Mouse (Mus musculus) CD4-positive helper T cell, adult 2 months (primary cell): ENCODE data around the gene Ecm1.

Experiments
- DNase-seq: peaks from one replicate; pipeline ENCODE4 v3.0.0-alpha.2; 2012; ENCODE audit warnings: low read depth, missing footprints, low spot score

Gene Ecm1

DNA sequence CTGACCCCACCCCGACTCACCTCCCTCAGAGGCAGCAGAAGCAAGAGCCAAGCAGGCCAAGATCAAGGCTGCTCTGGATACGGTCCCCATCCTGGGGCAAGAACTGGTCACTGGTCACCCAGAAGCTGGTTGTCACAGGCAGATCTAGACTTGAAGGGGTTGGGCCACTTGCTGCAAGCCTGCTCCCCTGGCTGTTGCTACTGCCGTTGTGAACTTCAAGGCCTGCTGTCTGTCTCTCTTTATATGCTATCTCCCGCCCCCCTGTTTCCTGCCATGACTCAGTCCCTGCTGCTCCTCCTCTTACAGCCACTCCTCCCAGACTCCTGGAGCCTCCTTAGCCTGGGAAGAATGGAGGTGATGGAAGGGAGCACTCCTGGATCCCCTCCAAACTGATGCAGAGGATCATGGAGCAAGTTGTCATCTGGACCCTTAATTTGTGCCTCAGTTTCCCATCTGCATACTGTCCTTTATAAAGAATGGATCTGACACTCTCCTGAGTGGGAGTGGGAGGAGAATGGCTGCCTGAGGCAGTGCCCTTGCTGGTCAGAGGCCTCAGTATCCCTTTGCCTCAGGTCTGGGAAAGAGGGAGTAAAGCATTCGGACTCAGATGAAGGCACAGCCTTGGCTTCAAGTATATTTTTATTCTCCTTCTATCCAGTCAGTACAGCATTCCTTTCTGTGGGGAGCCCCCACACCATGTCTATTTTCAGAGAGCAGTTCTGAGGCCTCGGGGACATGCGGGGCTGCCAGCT, at the start of gene Ecm1:
Ecm1 (minus strand) TSS at position 217 of the 752 bp plus-strand sequence.
- peak; percentile 60 for DNase-seq

- no peak for DNase-seq
These were observed 46.1 kb upstream of the Ecm1 start for GRCm38 (mm10) chr3:95785501-95785900.

DNA sequence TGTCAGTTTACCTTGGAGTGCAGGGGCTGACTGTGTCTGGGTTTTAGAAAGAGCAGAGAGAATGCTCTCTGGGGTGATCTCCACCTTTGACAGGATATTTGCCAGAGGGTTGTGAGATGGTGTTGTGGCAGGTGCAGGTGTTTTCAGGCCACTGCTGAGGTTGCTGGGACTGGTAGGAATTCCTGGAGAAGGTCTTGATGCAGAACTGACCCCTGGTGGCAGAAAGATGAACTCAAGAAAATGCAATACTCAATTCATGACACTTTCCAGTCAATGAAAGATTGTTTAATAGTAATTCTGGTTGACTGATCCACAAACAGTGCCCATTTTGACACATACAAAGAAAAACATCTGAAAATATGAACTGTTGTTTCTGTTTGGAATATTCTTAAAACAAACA, 32.6 kb upstream of the Ecm1 start:
- peak; percentile 39 for DNase-seq

GRCm38 (mm10) chr3:95765534-95765933, 26.2 kb upstream of the Ecm1 start:
- DNase-seq, result no peak

- DNase-seq, result no peak
These were observed 24.4 kb upstream of the Ecm1 start for GRCm38 (mm10) chr3:95763811-95764210.

- DNase-seq, result no peak
These were observed 23.6 kb upstream of the Ecm1 start for GRCm38 (mm10) chr3:95762961-95763360.

- DNase-seq, result no peak
These were observed 22.4 kb upstream of the Ecm1 start for GRCm38 (mm10) chr3:95761771-95762170.

- DNase-seq, result no peak
These were observed 21.3 kb upstream of the Ecm1 start for GRCm38 (mm10) chr3:95760656-95761055.

DNA sequence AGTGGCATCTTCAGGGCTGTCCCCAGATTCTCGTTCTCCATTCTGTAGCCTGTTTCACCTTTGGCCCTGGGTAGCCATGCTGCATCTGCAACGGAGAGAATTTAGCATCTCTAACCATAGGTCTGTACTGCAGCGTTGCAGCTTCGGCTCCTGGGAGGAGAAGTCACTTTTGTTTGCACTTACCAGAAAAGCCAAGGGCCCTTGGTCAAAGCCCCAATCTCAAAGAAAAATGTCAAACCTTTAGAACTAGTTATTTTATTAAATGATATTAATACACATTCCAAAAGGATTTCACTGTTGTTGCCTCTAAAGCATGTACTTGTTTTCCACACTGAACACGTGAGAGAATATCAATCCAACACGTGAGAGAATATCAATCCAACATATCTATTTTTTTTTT, 20.7 kb upstream of the Ecm1 start, which contains the start of gene Tars2:
Tars2 (minus strand) TSS at position 101 of the 400 bp plus-strand sequence.
- DNase-seq, result no peak

DNA sequence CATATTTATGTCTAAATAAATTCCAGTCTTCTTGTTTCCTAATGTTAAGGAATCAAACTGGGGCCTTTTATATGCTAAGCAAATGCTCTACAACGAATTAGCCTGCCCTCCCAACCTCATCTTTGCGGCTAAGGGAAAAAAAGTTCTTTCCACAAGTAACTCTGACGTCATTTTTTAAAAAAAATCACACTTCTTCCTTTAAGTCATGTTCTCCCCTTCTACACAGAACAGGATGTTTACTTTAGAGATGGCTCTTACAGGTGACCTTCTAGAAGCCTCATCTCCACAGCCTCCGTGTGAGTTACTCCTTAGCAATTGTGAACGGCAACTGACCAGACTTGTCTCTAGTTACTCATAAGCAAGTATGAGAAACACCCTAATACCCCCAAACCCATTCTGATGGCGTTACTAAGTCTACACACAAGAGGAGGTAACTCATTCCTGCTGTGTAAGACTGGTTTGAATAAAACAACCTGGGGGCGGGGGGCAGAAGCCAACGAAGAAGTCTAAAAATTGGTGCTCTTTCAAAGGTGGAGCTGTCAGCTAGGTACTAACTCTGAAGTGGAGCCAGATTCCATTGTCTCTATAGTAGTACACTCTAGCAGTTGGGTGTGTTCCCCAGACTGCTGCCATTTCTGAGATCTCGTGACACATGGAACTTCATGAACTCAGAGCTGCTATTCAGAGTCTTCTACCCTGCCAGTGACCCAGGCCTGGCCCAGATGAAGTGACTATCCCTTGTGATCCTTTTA, 19.3 kb upstream of the Ecm1 start:
- DNase-seq, result peak; percentile 83

- DNase-seq, result no peak
These were observed 17.4 kb upstream of the Ecm1 start for GRCm38 (mm10) chr3:95756808-95757207.

- peak; percentile 91 for DNase-seq
These were observed 15.2 kb upstream of the Ecm1 start for GRCm38 (mm10) chr3:95754345-95755206.

- no peak for DNase-seq
These were observed 13.6 kb upstream of the Ecm1 start for GRCm38 (mm10) chr3:95752935-95753334.

DNA sequence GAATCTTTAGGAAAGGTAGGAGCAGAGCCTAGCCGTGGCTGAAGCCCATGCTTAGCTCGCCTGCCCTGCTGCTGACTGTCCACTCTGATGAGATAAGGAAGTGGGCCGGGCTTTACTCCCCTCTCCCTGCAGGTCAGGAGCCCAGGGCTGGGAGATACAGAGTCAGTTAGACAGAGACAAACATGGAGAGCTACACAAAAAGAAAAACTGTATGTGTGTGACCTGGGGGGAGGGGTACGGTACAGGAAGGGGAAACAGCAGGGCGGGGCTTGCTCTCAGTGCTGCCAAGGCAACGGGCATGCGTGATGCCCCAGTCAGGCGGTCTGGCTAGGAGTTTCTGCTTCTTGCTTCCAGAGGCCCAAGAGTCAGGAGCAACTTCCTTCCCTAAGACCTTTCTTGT, 1.0 kb upstream of the Ecm1 start:
- peak; percentile 50 for DNase-seq

DNA sequence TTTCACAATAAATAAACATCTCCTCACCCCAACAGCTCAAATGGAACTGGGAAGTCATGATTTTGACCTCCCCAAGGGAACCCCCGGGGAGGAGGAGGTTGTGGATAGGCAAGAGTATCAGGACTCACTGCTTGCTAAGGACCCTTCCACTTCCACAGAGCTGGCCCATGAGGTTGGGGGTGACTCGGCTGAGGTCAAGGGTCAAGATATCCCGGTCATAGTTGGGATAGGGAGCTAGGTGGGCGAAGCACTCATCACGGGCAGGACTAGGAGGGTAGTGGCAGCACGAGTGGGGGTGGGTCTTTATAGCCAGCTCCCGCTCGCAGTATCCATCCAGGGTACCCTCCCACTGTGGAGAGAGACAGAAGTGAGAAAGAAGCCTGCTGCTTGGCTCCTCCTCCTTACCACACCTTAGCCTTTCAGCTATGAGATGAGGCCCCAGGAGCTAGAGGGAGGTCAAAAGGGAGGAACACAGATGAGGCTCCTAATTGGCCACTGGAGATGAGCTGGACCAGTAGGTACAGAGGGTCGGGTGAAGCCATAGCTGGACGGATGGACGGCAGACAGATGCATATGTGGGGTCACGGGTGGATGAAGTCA, 4.2 kb downstream of the Ecm1 start:
- DNase-seq, result no peak

GRCm38 (mm10) chr3:95734092-95734702, 5.2 kb downstream of the Ecm1 start:
- DNase-seq, result no peak

GRCm38 (mm10) chr3:95732744-95733521, 6.4 kb downstream of the Ecm1 start:
- no peak for DNase-seq

DNA sequence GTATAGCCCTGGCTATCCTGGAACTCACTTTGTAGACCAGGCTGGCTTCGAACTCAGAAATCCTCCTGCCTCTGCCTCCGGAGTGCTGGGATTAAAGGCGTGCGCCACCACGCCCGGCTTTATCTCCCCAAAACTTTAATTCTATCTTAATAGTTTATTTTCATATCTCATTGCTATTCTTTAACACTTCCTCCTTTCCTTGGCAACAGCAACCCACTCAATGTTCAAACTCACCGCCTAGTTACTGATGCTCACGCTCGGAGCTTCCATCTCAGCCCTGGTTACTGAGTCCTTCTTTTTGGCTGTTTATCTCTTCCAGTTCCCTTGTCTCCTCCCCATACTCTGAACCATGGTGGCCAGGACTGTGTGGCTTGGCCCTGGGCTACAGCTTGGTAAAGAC, 7.1 kb downstream of the Ecm1 start:
- DNase-seq, result no peak

- no peak for DNase-seq
These were observed 7.6 kb downstream of the Ecm1 start for GRCm38 (mm10) chr3:95731802-95732201.

DNA sequence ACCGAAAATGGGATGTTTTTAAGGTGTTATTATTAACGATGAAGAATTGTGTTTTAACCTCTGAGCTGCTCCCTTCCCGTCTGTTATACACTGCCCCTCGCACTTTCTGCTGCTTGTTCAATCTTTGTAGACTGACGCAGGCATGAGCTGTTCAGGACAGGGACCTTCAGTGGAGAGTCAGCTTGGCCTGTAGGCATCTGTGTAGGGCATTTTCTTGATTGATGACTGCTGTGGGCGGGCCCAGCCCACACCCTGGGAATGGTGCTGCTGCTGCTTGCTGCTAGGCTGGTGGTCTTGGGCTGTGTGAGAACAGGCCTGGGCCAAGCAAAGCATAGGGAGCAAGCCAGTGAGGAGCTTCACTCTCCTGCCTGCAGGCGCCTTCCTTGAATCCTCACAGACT, 8.9 kb downstream of the Ecm1 start:
- no peak for DNase-seq
